Mouse (Mus musculus): ENCODE data around the gene Plch1. TPM values are rescaled to one million over a fixed set of nuclear protein-coding genes. Genes with fewer than 3 reads are reported as not detected.

The Plch1 gene
- polyA plus RNA-seq, 1 experiment from 2014 or later, result 2.2 TPM

DNA sequence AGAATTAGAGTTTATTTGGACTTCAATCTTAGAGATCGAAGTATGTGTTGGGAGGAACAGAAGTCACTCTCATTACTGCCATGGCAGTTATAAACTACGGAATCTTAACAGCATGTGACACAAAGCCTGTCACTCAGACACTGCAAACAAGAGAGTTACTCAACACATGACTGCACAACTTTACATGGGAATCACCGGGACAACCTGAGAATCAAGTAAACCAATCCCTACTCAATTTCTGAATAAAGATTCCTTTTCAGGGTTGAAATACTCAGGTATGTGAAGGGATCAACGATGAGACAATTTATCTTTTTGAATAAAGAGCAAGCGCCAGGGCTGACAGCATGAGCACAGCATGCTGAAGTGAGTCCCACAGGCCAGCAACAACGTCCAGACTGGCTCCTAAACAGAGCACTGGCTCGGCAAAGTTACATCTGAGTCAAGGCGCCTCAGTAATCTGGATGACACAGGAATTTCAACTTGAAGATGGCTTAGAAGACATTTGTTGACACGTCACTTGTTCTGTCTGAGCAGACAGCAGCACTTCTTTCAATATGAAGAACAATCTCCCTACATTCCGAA, 49.4 kb downstream of the Plch1 start:
- WGBS, result 44% methylated on average over 10 of the region's 10 CpGs
- Histone ChIP-seq H3K4me2 (replicated peaks; ENCODE audit: low read depth) (peak overlapping the region; percentile 21; the same call in 1 of the 2 replicates), H3K27me3 (replicated peaks; ENCODE audit: control insufficient read depth, insufficient read depth, low read length) (no peaks in the 10 kb centered on the region), H3K9ac (ENCODE audit: low read depth, low read length) (no peak overlapping the region), H3K36me3 (ENCODE audit: control insufficient read depth, insufficient read depth) (no peaks in the 10 kb centered on the region), H3K4me1 (replicated peaks; ENCODE audit: control insufficient read depth, insufficient read depth, low read length) (no peaks in the 10 kb centered on the region), H3K4me3 (ENCODE audit: low read depth, low read length) (no peak overlapping the region), H3K27ac (ENCODE audit: low read depth, low read length) (0 out of 2 replicates have a peak overlapping the region, but pooled peaks have one; percentile 21), H3K9me3 (ENCODE audit: control insufficient read depth) (no peaks in the 10 kb centered on the region)
- peak; percentile 85 for ATAC-seq
- no peak for TF ChIP-seq CTCF (IDR thresholded peaks at IDR 0.05; ENCODE audit: low read depth)

DNA sequence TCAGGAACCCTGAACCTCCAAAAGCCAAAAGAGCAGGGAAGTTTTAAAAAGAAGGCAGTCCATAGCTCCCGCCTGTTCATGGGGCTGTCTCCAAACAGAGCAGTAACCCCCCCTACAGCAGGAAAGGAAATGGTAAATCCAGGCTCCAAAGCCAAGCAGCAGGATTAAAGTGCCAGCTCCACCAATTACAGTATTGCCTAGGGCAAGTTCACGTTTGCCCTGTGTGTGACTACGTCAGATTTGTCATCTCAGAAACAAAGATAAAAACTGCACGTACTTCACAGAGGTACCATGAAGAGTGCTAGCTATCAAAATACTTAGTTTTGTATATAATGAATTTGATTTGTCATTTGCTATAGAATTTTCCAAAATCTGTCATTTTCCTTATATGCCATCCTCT, 55.1 kb downstream of the Plch1 start:
- no peak for ATAC-seq
- Histone ChIP-seq H3K4me3 (ENCODE audit: low read depth, low read length) (no peak overlapping the region), H3K4me1 (replicated peaks; ENCODE audit: control insufficient read depth, insufficient read depth, low read length) (no peaks in the 10 kb centered on the region), H3K4me2 (replicated peaks; ENCODE audit: low read depth) (no peak overlapping the region), H3K27ac (ENCODE audit: low read depth, low read length) (no peak overlapping the region), H3K9me3 (ENCODE audit: control insufficient read depth) (no peaks in the 10 kb centered on the region), H3K36me3 (ENCODE audit: control insufficient read depth, insufficient read depth) (no peaks in the 10 kb centered on the region), H3K27me3 (replicated peaks; ENCODE audit: control insufficient read depth, insufficient read depth, low read length) (no peaks in the 10 kb centered on the region), H3K9ac (ENCODE audit: low read depth, low read length) (no peak overlapping the region)
- WGBS, result 65% methylated on average over 4 of the region's 4 CpGs
- no peak for TF ChIP-seq CTCF (IDR thresholded peaks at IDR 0.05; ENCODE audit: low read depth)

DNA sequence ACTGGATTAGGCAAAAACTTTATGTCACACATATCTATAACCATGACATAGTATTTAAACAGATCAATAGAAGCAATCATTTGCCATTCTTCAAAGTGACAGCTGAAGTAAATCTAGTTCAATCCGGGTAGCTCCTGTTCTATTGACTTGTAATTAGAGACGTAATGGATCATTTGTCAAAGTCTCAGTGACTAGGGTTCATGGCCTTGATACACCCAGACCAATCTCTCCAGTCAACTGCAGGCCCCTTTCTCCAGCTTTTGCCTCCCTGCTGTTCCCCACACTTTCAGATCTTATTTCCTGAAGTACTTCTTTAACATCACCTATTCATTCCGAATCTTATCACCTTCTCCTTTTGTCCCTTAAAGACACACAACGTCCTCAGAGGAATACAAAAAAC, 56.8 kb downstream of the Plch1 start:
- Histone ChIP-seq H3K9me3 (ENCODE audit: control insufficient read depth) (no peaks in the 10 kb centered on the region), H3K4me1 (replicated peaks; ENCODE audit: control insufficient read depth, insufficient read depth, low read length) (no peaks in the 10 kb centered on the region; the same call in 1 of the 2 replicates), H3K9ac (ENCODE audit: low read depth, low read length) (no peak overlapping the region), H3K4me2 (replicated peaks; ENCODE audit: low read depth) (no peak overlapping the region), H3K27me3 (replicated peaks; ENCODE audit: control insufficient read depth, insufficient read depth, low read length) (no peaks in the 10 kb centered on the region), H3K27ac (ENCODE audit: low read depth, low read length) (no peak overlapping the region), H3K4me3 (ENCODE audit: low read depth, low read length) (no peak overlapping the region), H3K36me3 (ENCODE audit: control insufficient read depth, insufficient read depth) (no peaks in the 10 kb centered on the region)
- TF ChIP-seq CTCF (IDR thresholded peaks at IDR 0.05; ENCODE audit: low read depth), result no peak
- no peak for ATAC-seq
- 55% methylated on average over 4 of the region's 4 CpGs for WGBS

DNA sequence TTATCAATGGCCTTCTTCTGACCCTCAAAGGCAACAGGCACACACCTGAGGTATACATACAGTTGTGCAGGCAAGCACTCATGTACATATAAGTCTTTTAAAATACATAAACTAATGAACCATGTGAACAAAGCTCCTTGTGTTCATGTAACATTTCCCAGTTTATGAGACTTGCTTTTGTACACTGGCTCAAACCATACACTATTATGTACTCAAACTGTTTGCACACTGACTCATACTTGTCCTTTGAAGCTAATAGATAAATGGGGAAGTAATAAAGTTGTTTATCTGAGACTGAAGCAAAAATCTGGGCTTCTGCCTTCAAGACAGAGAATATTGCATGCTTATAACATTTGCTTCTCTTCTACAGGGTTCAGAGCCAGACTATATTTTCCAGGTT, 61.5 kb downstream of the Plch1 start:
- H3K27me3 ChIP-seq (replicated peaks; ENCODE audit: control insufficient read depth, insufficient read depth, low read length), result no peaks in the 10 kb centered on the region
- H3K9ac ChIP-seq (ENCODE audit: low read depth, low read length), result no peak overlapping the region
- H3K4me2 ChIP-seq (replicated peaks; ENCODE audit: low read depth), result no peak overlapping the region
- H3K36me3 ChIP-seq (ENCODE audit: control insufficient read depth, insufficient read depth), result no peaks in the 10 kb centered on the region
- H3K27ac ChIP-seq (ENCODE audit: low read depth, low read length), result no peak overlapping the region
- no peak for TF ChIP-seq CTCF (IDR thresholded peaks at IDR 0.05; ENCODE audit: low read depth)
- H3K4me1 ChIP-seq (replicated peaks; ENCODE audit: control insufficient read depth, insufficient read depth, low read length), result no peaks in the 10 kb centered on the region; the same call in 1 of the 2 replicates
- no peaks in the 10 kb centered on the region for H3K9me3 ChIP-seq (ENCODE audit: control insufficient read depth)
- H3K4me3 ChIP-seq (ENCODE audit: low read depth, low read length), result no peak overlapping the region
- peak; percentile 87 for ATAC-seq

DNA sequence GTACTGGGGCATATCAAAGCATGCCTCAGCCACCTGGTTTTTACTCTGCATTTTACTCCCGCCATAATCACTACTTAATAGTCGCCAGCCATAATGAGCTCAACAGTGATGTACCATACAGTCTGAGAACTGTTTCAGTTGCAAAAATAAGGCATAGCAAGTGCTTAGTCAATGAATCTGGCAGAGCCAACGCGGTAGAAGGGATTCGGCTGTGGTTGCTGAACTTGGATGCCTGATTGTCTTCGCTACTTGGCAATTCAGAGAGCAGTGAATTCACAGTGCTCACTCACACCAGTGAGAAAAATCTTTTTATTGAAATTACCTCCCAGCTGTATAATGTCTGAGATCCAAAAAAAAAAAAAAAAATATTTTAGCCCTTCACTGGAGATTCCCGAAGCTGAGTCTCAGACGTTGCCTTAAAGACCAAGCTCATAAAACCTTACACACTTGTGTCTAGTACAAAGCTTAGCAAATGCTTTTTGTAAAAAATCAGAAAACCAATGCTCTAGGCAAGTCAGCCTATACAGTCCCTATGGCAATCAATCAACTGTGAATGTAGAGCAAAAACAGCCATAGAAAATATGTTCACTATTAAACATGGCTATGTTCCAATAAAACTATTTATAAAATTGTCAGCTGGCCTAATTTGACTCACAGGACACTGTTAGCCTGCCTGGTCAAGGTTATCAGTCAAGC, 62.2 kb downstream of the Plch1 start:
- ATAC-seq, result 0 out of 2 replicates have a peak, but pooled peaks have one; percentile 3
- Histone ChIP-seq H3K36me3 (ENCODE audit: control insufficient read depth, insufficient read depth) (no peaks in the 10 kb centered on the region), H3K4me1 (replicated peaks; ENCODE audit: control insufficient read depth, insufficient read depth, low read length) (no peaks in the 10 kb centered on the region; the same call in 1 of the 2 replicates), H3K9me3 (ENCODE audit: control insufficient read depth) (no peaks in the 10 kb centered on the region), H3K9ac (ENCODE audit: low read depth, low read length) (no peak overlapping the region), H3K4me2 (replicated peaks; ENCODE audit: low read depth) (no peak overlapping the region), H3K27ac (ENCODE audit: low read depth, low read length) (no peak overlapping the region), H3K27me3 (replicated peaks; ENCODE audit: control insufficient read depth, insufficient read depth, low read length) (no peaks in the 10 kb centered on the region), H3K4me3 (ENCODE audit: low read depth, low read length) (no peak overlapping the region)
- TF ChIP-seq CTCF (IDR thresholded peaks at IDR 0.05; ENCODE audit: low read depth), result no peak
- whole genome bisulfite sequencing, result 71% methylated on average over 8 of the region's 8 CpGs

DNA sequence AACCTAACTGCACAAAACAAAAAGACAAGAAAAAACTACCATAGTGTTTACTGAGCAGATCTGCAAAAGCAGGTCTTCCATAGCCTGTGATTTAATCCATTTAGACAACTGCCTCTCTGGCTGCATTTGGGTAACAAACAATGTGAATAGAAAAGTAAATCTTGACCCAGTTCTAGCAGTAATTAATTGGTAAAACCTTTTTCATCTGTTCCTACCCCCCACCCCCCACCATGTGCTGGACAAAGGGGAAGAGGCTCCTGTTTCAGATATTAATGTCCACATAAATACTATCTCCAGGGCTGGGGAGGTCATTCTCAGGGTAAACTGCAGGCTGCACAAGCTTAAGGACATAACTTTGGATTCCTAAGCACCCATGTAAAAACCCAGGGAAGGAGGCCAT, 63.5 kb downstream of the Plch1 start:
- Histone ChIP-seq H3K4me2 (replicated peaks; ENCODE audit: low read depth) (no peak overlapping the region), H3K4me3 (ENCODE audit: low read depth, low read length) (no peak overlapping the region), H3K27ac (ENCODE audit: low read depth, low read length) (no peak overlapping the region), H3K4me1 (replicated peaks; ENCODE audit: control insufficient read depth, insufficient read depth, low read length) (no peaks in the 10 kb centered on the region; the same call in 1 of the 2 replicates), H3K9ac (ENCODE audit: low read depth, low read length) (no peak overlapping the region), H3K9me3 (ENCODE audit: control insufficient read depth) (no peaks in the 10 kb centered on the region), H3K36me3 (ENCODE audit: control insufficient read depth, insufficient read depth) (no peaks in the 10 kb centered on the region), H3K27me3 (replicated peaks; ENCODE audit: control insufficient read depth, insufficient read depth, low read length) (no peaks in the 10 kb centered on the region)
- TF ChIP-seq CTCF (IDR thresholded peaks at IDR 0.05; ENCODE audit: low read depth), result no peak
- ATAC-seq, result no peak
